Mouse (Mus musculus) MEL (cell line): ENCODE data around the gene Gm5565. TPM values are rescaled to one million over a fixed set of nuclear protein-coding genes. Genes with fewer than 3 reads are reported as not detected.
A peak's percentile ranks its signal among the peaks of the same experiment; 100 is the strongest.

Experiments
- DNase-seq: peaks from one replicate; pipeline ENCODE4 v3.0.0; 2011; ENCODE audit warnings: low read depth, low spot score
- H3K27ac ChIP-seq: 2 replicates; pipeline ENCODE4 v1.5.1; 2012; ENCODE audit warnings: low read depth, mild to moderate bottlenecking, control low read depth, low read length, moderate library complexity; ENCODE audit not compliant: control insufficient read depth
- H3K27me3 ChIP-seq, 2 experiments: fragments of 150-350 bp in 1 of 2; sonication (generic) in 1 of 2; 2 replicates each; pipeline ENCODE4 v1.6.1; 2012; ENCODE audit warnings: low read length in 2 of 2, mild to moderate bottlenecking in 2 of 2, improper control_type of control experiment in 1 of 2, moderate library complexity in 1 of 2; ENCODE audit not compliant: insufficient read depth in 2 of 2, control insufficient read depth in 1 of 2
- H3K36me3 ChIP-seq, 2 experiments: 2 replicates each; pipeline ENCODE4 v1.6.1; 2012 to 2014; ENCODE audit warnings: low read length in 2 of 2, improper control_type of control experiment in 1 of 2, inconsistent platforms in 1 of 2, mild to moderate bottlenecking in 1 of 2; ENCODE audit not compliant: insufficient read depth in 2 of 2, control insufficient read depth in 1 of 2
- H3K4me1 ChIP-seq, 2 experiments: fragments of 150-350 bp in 1 of 2; sonication (generic) in 1 of 2; 2 replicates each; pipeline ENCODE4 v1.6.1; 2012; ENCODE audit warnings: low read length in 2 of 2, improper control_type of control experiment in 1 of 2, mild to moderate bottlenecking in 1 of 2; ENCODE audit not compliant: insufficient read depth in 2 of 2, control insufficient read depth in 1 of 2
- H3K4me3 ChIP-seq, 2 experiments: fragments of 150-350 bp in 1 of 2; sonication (generic) in 1 of 2; 2 replicates each; pipeline ENCODE4 v1.5.1; 2012; ENCODE audit warnings: low read depth in 2 of 2, low read length in 2 of 2, mild to moderate bottlenecking in 2 of 2, moderate library complexity in 2 of 2, control low read depth in 1 of 2, improper control_type of control experiment in 1 of 2; ENCODE audit not compliant: control insufficient read depth in 1 of 2, insufficient read depth in 1 of 2
- H3K79me2 ChIP-seq: 2 replicates; pipeline ENCODE4 v1.6.1; 2012; ENCODE audit warnings: mild to moderate bottlenecking, low read length, moderate library complexity; ENCODE audit not compliant: control insufficient read depth, poor library complexity, insufficient read depth
- H3K9ac ChIP-seq: 2 replicates; pipeline ENCODE4 v1.6.1; 2012; ENCODE audit warnings: low read depth, mild to moderate bottlenecking, control low read depth, low read length, moderate library complexity; ENCODE audit not compliant: control insufficient read depth, poor library complexity, severe bottlenecking
- H3K9me3 ChIP-seq: fragments of 150-350 bp; sonication (generic); replicated peaks from 2 replicates; pipeline ENCODE4 v1.6.1; 2012; ENCODE audit warnings: mild to moderate bottlenecking, low read length, improper control_type of control experiment, moderate library complexity; ENCODE audit not compliant: insufficient read depth
- CTCF ChIP-seq, 3 experiments: IDR thresholded peaks in 2 of 3; conservative IDR thresholded peaks in 1 of 3; 2 replicates each; pipeline ENCODE4 v1.5.1; 2011 to 2012; ENCODE audit warnings: low read length in 3 of 3, low read depth in 2 of 3, mild to moderate bottlenecking in 2 of 3, improper control_type of control experiment in 1 of 3, inconsistent platforms in 1 of 3, mixed read lengths in 1 of 3, moderate library complexity in 1 of 3; ENCODE audit not compliant: control insufficient read depth in 1 of 3, insufficient read depth in 1 of 3, poor library complexity in 1 of 3, severe bottlenecking in 1 of 3
- RAD21 ChIP-seq: IDR thresholded peaks from 2 replicates; pipeline ENCODE4 v1.6.1; 2011; ENCODE audit warnings: mild to moderate bottlenecking, low read depth, low read length, improper control_type of control experiment
- SMC3 ChIP-seq: IDR thresholded peaks from 2 replicates; pipeline ENCODE4 v1.6.1; 2011; ENCODE audit warnings: low read depth, low read length, improper control_type of control experiment
- TAL1 ChIP-seq: IDR thresholded peaks from 2 replicates; pipeline ENCODE4 v1.6.1; 2012; ENCODE audit warnings: mild to moderate bottlenecking, inconsistent platforms, low read length, moderate library complexity, mixed read lengths
- TBP ChIP-seq: IDR thresholded peaks from 2 replicates; pipeline ENCODE4 v1.8.0; 2011; ENCODE audit warnings: low read depth, low read length, improper control_type of control experiment
- USF2 ChIP-seq, 2 experiments: IDR thresholded peaks; 2 replicates each; pipeline ENCODE4 v1.6.1; 2011 to 2012; ENCODE audit warnings: improper control_type of control experiment in 2 of 2, low read length in 2 of 2, borderline replicate concordance in 1 of 2, inconsistent platforms in 1 of 2, low read depth in 1 of 2, mild to moderate bottlenecking in 1 of 2; ENCODE audit not compliant: insufficient read depth in 1 of 2
- ZMIZ1 ChIP-seq: IDR thresholded peaks from 2 replicates; pipeline ENCODE4 v1.6.1; 2012; ENCODE audit warnings: low read depth, mild to moderate bottlenecking, inconsistent platforms, low read length, improper control_type of control experiment, moderate library complexity
- polyA plus RNA-seq, 2 experiments: library from polyadenylated mRNA; stranded (reverse) in 1 of 2; unstranded in 1 of 2; fragments of >175 nt in 1 of 2; fragments of >200 nt in 1 of 2; gene quantifications; 2 replicates each; pipeline versions ENCODE4 v1.2.1 to v1.2.4; 2012; ENCODE audit warnings: low replicate concordance in 2 of 2, low read depth in 1 of 2; ENCODE audit not compliant: insufficient read length in 2 of 2, insufficient read depth in 1 of 2, missing spikeins in 1 of 2
- total RNA-seq: library from RNA; depleted of rRNA; stranded (reverse); fragments of 300-350 nt; gene quantifications from 2 replicates; pipeline ENCODE4 v1.2.3, GENCODE M21; 2012; rRNA removed

Gm5565 gene
- total and polyA plus RNA-seq, 3 experiments: not detected

DNA sequence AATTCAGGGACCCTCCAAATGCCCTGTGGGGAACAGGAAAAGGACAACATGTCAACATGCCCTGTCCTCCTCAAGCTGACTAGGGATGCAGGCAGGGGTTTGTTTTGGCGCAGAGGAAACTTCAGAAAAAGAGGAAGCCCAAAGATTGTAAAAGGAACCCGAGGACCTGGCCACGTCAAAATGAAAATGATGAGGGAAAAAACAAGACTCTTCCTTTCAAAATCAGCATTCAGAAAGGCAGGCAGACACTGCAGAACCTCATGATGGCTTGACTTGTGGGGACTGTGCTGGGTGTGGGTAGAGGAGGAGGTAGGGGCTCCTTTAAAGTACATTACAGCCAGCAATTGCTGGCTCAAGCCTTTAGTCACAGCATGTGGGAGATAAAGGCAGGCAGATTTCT, 9.9 kb downstream of the Gm5565 start:
- H3K4me1 ChIP-seq: no peaks in the 10 kb centered on the region
- no peaks in the 10 kb centered on the region for H3K79me2 ChIP-seq
- no peaks in the 10 kb centered on the region for H3K36me3 ChIP-seq
- DNase-seq: no peak
- no peak overlapping the region for H3K27ac ChIP-seq
- H3K9ac ChIP-seq: no peak overlapping the region
- H3K9me3 ChIP-seq: no peaks in the 10 kb centered on the region
- no peak overlapping the region for H3K4me3 ChIP-seq
- no peaks in the 10 kb centered on the region for H3K27me3 ChIP-seq
- no peak for TF ChIP-seq USF2 (IDR thresholded peaks at IDR 0.05; ENCODE audit: borderline replicate concordance in 1 of 2, insufficient read depth in 1 of 2, low read depth in 1 of 2, low read length in 2 of 2)
- TF ChIP-seq TBP: no peak
- no peak for TF ChIP-seq TAL1
- TF ChIP-seq SMC3: no peak

- TF ChIP-seq ZMIZ1 (no peak), CTCF (IDR thresholded peaks at IDR 0.05 in 2 of 3, conservative IDR thresholded peaks at IDR 0.05 in 1 of 3; ENCODE audit: control insufficient read depth in 1 of 3, insufficient read depth in 1 of 3, low read depth in 2 of 3, low read length in 3 of 3, poor library complexity in 1 of 3, severe bottlenecking in 1 of 3) (peak; percentile 38 to 43 (median 38); a peak in 5 of 6 replicates), RAD21 (peak; percentile 14), SMC3 (peak; percentile 32; the same call in 1 of the 2 replicates)
- Histone ChIP-seq H3K27ac (no peak overlapping the region), H3K36me3 (no peaks in the 10 kb centered on the region), H3K27me3 (no peaks in the 10 kb centered on the region), H3K9ac (no peak overlapping the region), H3K9me3 (no peaks in the 10 kb centered on the region), H3K79me2 (no peaks in the 10 kb centered on the region), H3K4me1 (no peaks in the 10 kb centered on the region), H3K4me3 (no peak overlapping the region)
- peak; percentile 40 for DNase-seq
Observed at GRCm38 (mm10) chr5:146147903-146148302, 12.4 kb downstream of the Gm5565 start.

Other genes with a start within 250 kb of the Gm5565 start
- not detected in 2 replicates for gene Cyp3a25, start 150.9 kb downstream of the Gm5565 start, total RNA-seq
- not detected for gene Cyp3a25, start 150.9 kb downstream of the Gm5565 start, polyA plus RNA-seq
- not detected in 2 replicates for gene Cyp3a59, start 81.3 kb downstream of the Gm5565 start, total RNA-seq
- gene Cyp3a59, start 81.3 kb downstream of the Gm5565 start, polyA plus RNA-seq: not detected
- not detected in 2 replicates for gene Gm6309, start 10.2 kb upstream of the Gm5565 start, total RNA-seq
- gene Gm6309, start 10.2 kb upstream of the Gm5565 start, polyA plus RNA-seq: not detected
- gene 1700001J03Rik, start 24.8 kb upstream of the Gm5565 start, total RNA-seq: not detected in 2 replicates
- gene 1700001J03Rik, start 24.8 kb upstream of the Gm5565 start, polyA plus RNA-seq: under 1 TPM in 1 of 2 experiments, not detected in 1; 0.18 TPM
- 52.5 and 57.3 TPM in 2 replicates for gene Rnf6, start 61.0 kb upstream of the Gm5565 start, total RNA-seq
- gene Rnf6, start 61.0 kb upstream of the Gm5565 start, polyA plus RNA-seq: 10 to 100 TPM; 44.9 to 70.1 TPM
- 151 and 154 TPM in 2 replicates for gene Cdk8, start 70.7 kb upstream of the Gm5565 start, total RNA-seq
- 100 to 1,000 TPM; 139 to 745 TPM for gene Cdk8, start 70.7 kb upstream of the Gm5565 start, polyA plus RNA-seq
- gene Wasf3, start 224.4 kb upstream of the Gm5565 start, total RNA-seq: not detected in 2 replicates
- not detected for gene Wasf3, start 224.4 kb upstream of the Gm5565 start, polyA plus RNA-seq